Mouse (Mus musculus): ENCODE data around the gene Prkcb.
A peak's percentile ranks its signal among the peaks of the same experiment; 100 is the strongest.

Prkcb gene

GRCm38 (mm10) chr7:122670873-122671641, 382.5 kb downstream of the Prkcb start:
- Histone ChIP-seq H3K27me3 (ENCODE audit: control insufficient read depth, insufficient read depth, low read length, poor library complexity, severe bottlenecking) (no peaks in the 10 kb centered on the region), H3K36me3 (ENCODE audit: control insufficient read depth, insufficient read depth, low read length, poor library complexity, severe bottlenecking) (no peaks in the 10 kb centered on the region)
- peak; percentile 74 for DNase-seq (ENCODE audit: low read depth, low spot score)

- H3K36me3 ChIP-seq (ENCODE audit: control insufficient read depth, insufficient read depth, low read length, poor library complexity, severe bottlenecking) = no peaks in the 10 kb centered on the region
- no peaks in the 10 kb centered on the region for H3K27me3 ChIP-seq (ENCODE audit: control insufficient read depth, insufficient read depth, low read length, poor library complexity, severe bottlenecking)
- DNase-seq (ENCODE audit: low read depth, low spot score) = no peak
These were observed 384.4 kb downstream of the Prkcb start for GRCm38 (mm10) chr7:122672981-122673380.

- Histone ChIP-seq H3K27me3 (ENCODE audit: control insufficient read depth, insufficient read depth, low read length, poor library complexity, severe bottlenecking) (no peaks in the 10 kb centered on the region), H3K36me3 (ENCODE audit: control insufficient read depth, insufficient read depth, low read length, poor library complexity, severe bottlenecking) (no peaks in the 10 kb centered on the region)
- no peak for DNase-seq (ENCODE audit: low read depth, low spot score)
These were observed 386.7 kb downstream of the Prkcb start for GRCm38 (mm10) chr7:122675207-122675606.

Data from splenic B cell, adult 2 months (primary cell).